Mouse (Mus musculus): ENCODE results near the gene Dvl1. TPM values are rescaled to one million over a fixed set of nuclear protein-coding genes. Genes with fewer than 3 reads are reported as not detected.

Dvl1 gene
- polyA plus RNA-seq, 1 experiment from 2014 or later = 6.3 TPM

DNA sequence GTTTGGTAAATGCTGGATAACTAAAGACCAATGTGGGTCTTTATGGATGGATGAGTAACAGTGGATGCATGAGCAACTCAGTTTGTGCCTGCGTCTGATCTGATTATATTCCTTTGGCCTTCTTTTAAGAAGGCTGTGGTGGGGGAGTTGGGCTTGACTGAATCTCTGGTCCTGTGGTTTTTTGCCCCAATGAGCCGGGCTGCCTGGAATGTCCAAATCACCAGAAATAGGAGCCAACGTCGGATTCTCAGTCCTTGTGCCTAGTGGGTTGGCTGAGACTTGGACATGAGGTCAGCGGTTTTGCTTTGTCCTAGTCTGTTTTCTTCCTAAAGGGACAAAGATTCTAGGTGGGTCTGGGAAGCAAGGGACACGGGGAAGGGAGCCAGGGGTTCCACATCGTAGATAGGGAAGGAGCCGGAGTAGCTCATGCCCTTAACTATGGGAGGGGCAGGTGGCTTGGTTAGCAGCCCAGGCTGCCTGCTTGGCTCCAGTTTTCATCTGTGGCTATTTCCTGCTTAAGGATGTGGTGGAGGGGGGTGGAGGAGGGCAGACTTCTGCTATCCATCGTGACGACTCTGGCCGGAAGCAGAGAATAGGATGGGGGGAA lies 9.7 kb upstream of the Dvl1 start:
- Histone ChIP-seq H3K27me3 (ENCODE audit: control insufficient read depth, insufficient read depth, low read length) (no peaks in the 10 kb centered on the region), H3K4me3 (ENCODE audit: low read length) (no peak overlapping the region), H3K36me3 (ENCODE audit: control insufficient read depth, insufficient read depth, low read length) (peaks cover 7% of the 10 kb centered on the region; the same call in 1 of the 2 replicates), H3K4me1 (ENCODE audit: control insufficient read depth, insufficient read depth, low read length) (peaks cover 23% of the 10 kb centered on the region), H3K27ac (ENCODE audit: low read depth, low read length) (peak overlapping the region; percentile 24; the same call in 1 of the 2 replicates), H3K9ac (ENCODE audit: low read depth, low read length) (no peak overlapping the region), H3K4me2 (replicated peaks; ENCODE audit: low read depth, low read length) (no peak overlapping the region), H3K9me3 (ENCODE audit: control insufficient read depth, low read length) (no peaks in the 10 kb centered on the region)
- 77% methylated on average over 11 of the region's 11 CpGs for whole genome bisulfite sequencing
- ATAC-seq (ENCODE audit: low FRiP score, low TSS enrichment) = no peak

DNA sequence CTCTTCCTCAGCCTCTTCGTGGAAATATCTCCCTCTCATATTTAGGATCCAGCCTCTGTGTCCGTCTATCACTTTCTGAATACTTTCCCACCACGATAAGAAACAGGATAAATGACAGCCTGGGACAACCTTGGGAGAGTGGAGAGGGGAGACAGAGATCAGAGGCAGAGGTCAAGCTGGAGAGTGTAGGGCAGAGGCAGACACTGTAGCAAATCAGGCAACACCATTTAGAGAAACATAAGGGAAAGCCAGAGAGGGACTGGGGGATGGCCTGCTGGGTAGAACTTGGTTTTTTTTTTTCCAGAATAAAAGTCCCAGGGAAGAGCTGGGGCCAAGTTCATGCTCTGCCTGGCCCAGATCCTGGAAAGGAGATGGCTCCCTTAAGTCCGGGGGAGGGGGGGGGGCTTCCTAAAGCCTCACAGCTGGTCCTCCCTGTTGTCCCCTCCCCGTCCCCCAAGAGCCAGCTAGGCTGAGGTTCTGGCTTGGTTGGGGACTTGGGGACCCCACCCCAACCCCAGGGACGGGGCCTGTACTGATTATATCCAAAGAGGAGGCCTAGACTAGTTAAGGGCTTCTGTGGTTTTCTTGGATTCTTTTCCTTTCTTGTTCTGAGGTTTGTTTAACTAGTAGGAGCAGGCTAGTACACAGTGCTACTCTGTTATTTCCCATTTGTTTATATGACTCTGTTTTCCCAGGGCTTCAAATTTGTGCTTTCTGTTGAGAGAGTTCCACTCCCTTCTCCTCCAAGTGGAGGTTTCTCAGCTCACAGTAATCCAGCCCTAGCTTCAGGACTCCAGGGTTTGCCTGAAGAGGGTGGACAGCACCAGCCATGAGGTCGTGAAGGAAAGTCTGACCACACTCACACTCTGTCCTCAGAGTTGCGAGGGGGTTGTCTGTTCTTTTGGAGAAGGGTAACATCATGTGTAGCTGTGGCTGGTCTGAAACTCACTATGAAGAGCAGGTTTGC lies 8.7 kb upstream of the Dvl1 start:
- Histone ChIP-seq H3K27ac (ENCODE audit: low read depth, low read length) (peak overlapping the region; percentile 44; the same call in 1 of the 2 replicates), H3K4me1 (ENCODE audit: control insufficient read depth, insufficient read depth, low read length) (peaks cover 22% of the 10 kb centered on the region), H3K4me2 (replicated peaks; ENCODE audit: low read depth, low read length) (peak overlapping the region; percentile 76; the same call in 1 of the 2 replicates), H3K9ac (ENCODE audit: low read depth, low read length) (no peak overlapping the region), H3K36me3 (ENCODE audit: control insufficient read depth, insufficient read depth, low read length) (peaks cover 12% of the 10 kb centered on the region), H3K9me3 (ENCODE audit: control insufficient read depth, low read length) (no peaks in the 10 kb centered on the region), H3K27me3 (ENCODE audit: control insufficient read depth, insufficient read depth, low read length) (no peaks in the 10 kb centered on the region), H3K4me3 (ENCODE audit: low read length) (no peak overlapping the region)
- WGBS = 53% methylated on average over 8 of the region's 8 CpGs
- no peak for ATAC-seq (ENCODE audit: low FRiP score, low TSS enrichment)

DNA sequence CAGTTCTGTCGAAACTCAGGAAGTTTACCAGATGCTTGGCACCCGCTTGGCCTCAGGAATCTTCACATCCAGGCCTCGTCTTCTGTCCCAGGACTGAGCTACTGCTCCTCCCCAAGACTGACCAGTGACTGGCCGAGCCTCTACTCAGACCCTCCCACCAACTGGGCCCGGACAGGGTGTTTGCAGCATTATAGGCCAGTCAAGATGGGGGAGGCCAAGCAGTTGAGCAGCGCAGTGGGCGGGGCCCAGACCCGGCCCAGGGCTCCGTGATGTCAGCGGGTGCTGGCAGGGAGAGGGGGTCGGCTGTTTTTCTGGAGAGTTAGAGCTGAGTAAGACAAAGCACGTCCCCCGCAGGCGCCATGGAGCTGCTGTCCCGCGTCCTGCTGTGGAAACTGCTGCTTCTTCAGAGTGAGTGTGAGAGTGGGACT lies 7.7 kb upstream of the Dvl1 start, which contains the start of gene Mxra8:
Gene Mxra8 (plus strand): TSS at position 198 of the 428 bp plus-strand sequence.
- Histone ChIP-seq H3K27ac (ENCODE audit: low read depth, low read length) (peak within 1 kb of the TSS; percentile 76), H3K9me3 (ENCODE audit: control insufficient read depth, low read length) (no peaks in the 10 kb centered on the region), H3K9ac (ENCODE audit: low read depth, low read length) (peak within 1 kb of the TSS; percentile 58), H3K36me3 (ENCODE audit: control insufficient read depth, insufficient read depth, low read length) (peaks cover 13% of the 10 kb centered on the region), H3K4me2 (replicated peaks; ENCODE audit: low read depth, low read length) (peak within 1 kb of the TSS; percentile 76), H3K27me3 (ENCODE audit: control insufficient read depth, insufficient read depth, low read length) (no peaks in the 10 kb centered on the region), H3K4me1 (ENCODE audit: control insufficient read depth, insufficient read depth, low read length) (peaks cover 17% of the 10 kb centered on the region), H3K4me3 (ENCODE audit: low read length) (peak within 1 kb of the TSS; percentile 48)
- ATAC-seq (ENCODE audit: low FRiP score, low TSS enrichment) = peak; percentile 93
- WGBS = 2% methylated on average over 16 of the region's 16 CpGs

DNA sequence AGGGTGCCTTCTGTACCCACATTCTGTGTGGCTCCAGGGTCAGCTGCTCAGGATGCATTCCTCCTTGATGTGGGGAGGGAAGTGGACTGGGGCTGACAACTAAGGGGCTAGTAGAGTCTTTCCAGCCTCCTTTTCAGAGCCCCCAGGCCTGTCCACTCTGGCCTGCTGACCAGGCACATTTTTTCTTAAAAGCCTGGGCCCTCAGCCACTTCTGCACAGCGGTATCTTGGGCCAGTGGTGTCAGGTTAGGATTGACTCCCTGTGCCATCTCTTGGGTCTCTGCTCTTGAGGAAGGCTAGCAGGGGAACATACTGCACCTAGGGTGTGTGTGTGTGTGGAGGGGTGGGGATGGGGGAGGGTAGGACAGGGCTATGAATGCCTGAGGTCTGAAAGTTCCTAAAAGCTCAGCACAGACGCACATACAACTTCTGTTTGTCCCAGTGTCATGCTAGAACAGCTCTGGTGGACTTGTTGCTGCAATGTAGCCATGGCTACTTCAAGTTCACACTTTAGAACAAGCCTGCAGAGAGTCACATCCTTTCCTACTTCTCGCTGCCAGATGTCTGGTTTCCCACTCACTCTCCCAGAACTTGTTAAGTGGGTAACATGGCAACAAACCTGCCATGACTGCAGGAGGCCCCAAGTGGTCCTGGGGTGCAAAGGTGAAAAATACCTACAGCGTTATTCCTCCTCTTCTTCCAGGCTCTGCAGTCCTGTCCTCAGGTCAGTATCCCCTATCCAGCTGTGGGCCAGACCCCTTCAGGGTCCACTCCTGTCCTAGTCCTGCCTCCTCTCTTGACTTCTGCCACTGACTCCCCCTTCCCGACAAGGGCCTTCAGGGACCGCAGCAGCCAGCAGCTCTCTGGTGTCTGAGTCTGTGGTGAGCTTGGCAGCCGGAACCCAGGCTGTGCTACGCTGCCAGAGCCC lies 6.9 kb upstream of the Dvl1 start:
- H3K27me3 ChIP-seq (ENCODE audit: control insufficient read depth, insufficient read depth, low read length) = no peaks in the 10 kb centered on the region
- H3K36me3 ChIP-seq (ENCODE audit: control insufficient read depth, insufficient read depth, low read length) = peaks cover 13% of the 10 kb centered on the region
- peak overlapping the region; percentile 76 for H3K4me2 ChIP-seq (replicated peaks; ENCODE audit: low read depth, low read length)
- 10% methylated on average over 8 of the region's 8 CpGs for WGBS
- peak overlapping the region; percentile 58 for H3K9ac ChIP-seq (ENCODE audit: low read depth, low read length)
- H3K9me3 ChIP-seq (ENCODE audit: control insufficient read depth, low read length) = no peaks in the 10 kb centered on the region
- H3K4me3 ChIP-seq (ENCODE audit: low read length) = peak overlapping the region; percentile 48
- ATAC-seq (ENCODE audit: low FRiP score, low TSS enrichment) = peak; percentile 17
- H3K27ac ChIP-seq (ENCODE audit: low read depth, low read length) = peak overlapping the region; percentile 76
- H3K4me1 ChIP-seq (ENCODE audit: control insufficient read depth, insufficient read depth, low read length) = peaks cover 17% of the 10 kb centered on the region

GRCm38 (mm10) chr4:155841003-155841454 lies 6.2 kb upstream of the Dvl1 start:
- ATAC-seq (ENCODE audit: low FRiP score, low TSS enrichment) = peak; percentile 70
- under 1% methylated on average over 32 of the region's 32 CpGs for WGBS
- H3K4me3 ChIP-seq (ENCODE audit: low read length) = peak overlapping the region; percentile 48
- H3K9ac ChIP-seq (ENCODE audit: low read depth, low read length) = peak overlapping the region; percentile 58; the same call in 1 of the 2 replicates
- peaks cover 17% of the 10 kb centered on the region for H3K4me1 ChIP-seq (ENCODE audit: control insufficient read depth, insufficient read depth, low read length)
- no peaks in the 10 kb centered on the region for H3K9me3 ChIP-seq (ENCODE audit: control insufficient read depth, low read length)
- peaks cover 13% of the 10 kb centered on the region for H3K36me3 ChIP-seq (ENCODE audit: control insufficient read depth, insufficient read depth, low read length)
- peak overlapping the region; percentile 76 for H3K4me2 ChIP-seq (replicated peaks; ENCODE audit: low read depth, low read length)
- H3K27me3 ChIP-seq (ENCODE audit: control insufficient read depth, insufficient read depth, low read length) = no peaks in the 10 kb centered on the region
- 0 out of 2 replicates have a peak overlapping the region, but pooled peaks have one; percentile 76 for H3K27ac ChIP-seq (ENCODE audit: low read depth, low read length)

GRCm38 (mm10) chr4:155841651-155842270 lies 5.4 kb upstream of the Dvl1 start:
- Histone ChIP-seq H3K9me3 (ENCODE audit: control insufficient read depth, low read length) (no peaks in the 10 kb centered on the region), H3K27me3 (ENCODE audit: control insufficient read depth, insufficient read depth, low read length) (no peaks in the 10 kb centered on the region), H3K36me3 (ENCODE audit: control insufficient read depth, insufficient read depth, low read length) (peaks cover 13% of the 10 kb centered on the region), H3K27ac (ENCODE audit: low read depth, low read length) (no peak overlapping the region), H3K4me1 (ENCODE audit: control insufficient read depth, insufficient read depth, low read length) (peaks cover 17% of the 10 kb centered on the region), H3K4me2 (replicated peaks; ENCODE audit: low read depth, low read length) (peak overlapping the region; percentile 76), H3K9ac (ENCODE audit: low read depth, low read length) (no peak overlapping the region; the same call in 1 of the 2 replicates), H3K4me3 (ENCODE audit: low read length) (peak overlapping the region; percentile 48; the same call in 1 of the 2 replicates)
- WGBS = 39% methylated on average over 38 of the region's 38 CpGs
- peak; percentile 8; the same call in 1 of the 2 replicates for ATAC-seq (ENCODE audit: low FRiP score, low TSS enrichment)

GRCm38 (mm10) chr4:155843231-155843630 lies 4.0 kb upstream of the Dvl1 start:
- H3K4me2 ChIP-seq (replicated peaks; ENCODE audit: low read depth, low read length) = no peak overlapping the region
- H3K27ac ChIP-seq (ENCODE audit: low read depth, low read length) = no peak overlapping the region
- no peak overlapping the region for H3K4me3 ChIP-seq (ENCODE audit: low read length)
- no peak for ATAC-seq (ENCODE audit: low FRiP score, low TSS enrichment)
- WGBS = 95% methylated on average over 5 of the region's 5 CpGs
- no peak overlapping the region for H3K9ac ChIP-seq (ENCODE audit: low read depth, low read length)
- peaks cover 13% of the 10 kb centered on the region for H3K36me3 ChIP-seq (ENCODE audit: control insufficient read depth, insufficient read depth, low read length)
- H3K9me3 ChIP-seq (ENCODE audit: control insufficient read depth, low read length) = no peaks in the 10 kb centered on the region
- peaks cover 21% of the 10 kb centered on the region for H3K4me1 ChIP-seq (ENCODE audit: control insufficient read depth, insufficient read depth, low read length)
- H3K27me3 ChIP-seq (ENCODE audit: control insufficient read depth, insufficient read depth, low read length) = no peaks in the 10 kb centered on the region

Data from kidney, embryonic 14.5 days (tissue).